Mouse (Mus musculus): ENCODE results near the gene Ttll8.

The Ttll8 gene

GRCm38 (mm10) chr15:88936619-88937290 lies 17.5 kb downstream of the Ttll8 start:
- in situ Hi-C loops (cut with MboI; ENCODE audit: low pct_unique_long_range_greater_than_20kb in 1 of 2, low sequenced_read_pairs in 2 of 2, unreplicated experiment in 1 of 2): no loop called here

GRCm38 (mm10) chr15:88934141-88934540 lies 20.1 kb downstream of the Ttll8 start:
- in situ Hi-C loops (cut with MboI; ENCODE audit: low pct_unique_long_range_greater_than_20kb in 1 of 2, low sequenced_read_pairs in 2 of 2, unreplicated experiment in 1 of 2): no loop called here

- in situ Hi-C loops (cut with MboI; ENCODE audit: low pct_unique_long_range_greater_than_20kb in 1 of 2, low sequenced_read_pairs in 2 of 2, unreplicated experiment in 1 of 2): no loop called here
Measured at GRCm38 (mm10) chr15:88932667-88933066, 21.6 kb downstream of the Ttll8 start.

GRCm38 (mm10) chr15:88921992-88922310 lies 32.3 kb downstream of the Ttll8 start:
- in situ Hi-C loops (cut with MboI; ENCODE audit: low pct_unique_long_range_greater_than_20kb in 1 of 2, low sequenced_read_pairs in 2 of 2, unreplicated experiment in 1 of 2): loop anchor here (5.0 kb wide), 1 partner anchor 95 kb away; no protein-coding TSS in a partner anchor

- in situ Hi-C loops (cut with MboI; ENCODE audit: low pct_unique_long_range_greater_than_20kb in 1 of 2, low sequenced_read_pairs in 2 of 2, unreplicated experiment in 1 of 2): loop anchor here (5.0 kb wide), 1 partner anchor 94 kb away; no protein-coding TSS in a partner anchor
Measured at GRCm38 (mm10) chr15:88921131-88921991, 32.9 kb downstream of the Ttll8 start.

GRCm38 (mm10) chr15:88920065-88920464 lies 34.2 kb downstream of the Ttll8 start:
- in situ Hi-C loops (cut with MboI; ENCODE audit: low pct_unique_long_range_greater_than_20kb in 1 of 2, low sequenced_read_pairs in 2 of 2, unreplicated experiment in 1 of 2): loop anchor here (5.0 kb wide), 1 partner anchor 93 kb away; no protein-coding TSS in a partner anchor

- in situ Hi-C loops (cut with MboI; ENCODE audit: low pct_unique_long_range_greater_than_20kb in 1 of 2, low sequenced_read_pairs in 2 of 2, unreplicated experiment in 1 of 2): no loop called here
Measured at GRCm38 (mm10) chr15:88919328-88919727, 34.9 kb downstream of the Ttll8 start.

GRCm38 (mm10) chr15:88917126-88917525 lies 37.1 kb downstream of the Ttll8 start:
- in situ Hi-C loops (cut with MboI; ENCODE audit: low pct_unique_long_range_greater_than_20kb in 1 of 2, low sequenced_read_pairs in 2 of 2, unreplicated experiment in 1 of 2): no loop called here

- in situ Hi-C loops (cut with MboI; ENCODE audit: low pct_unique_long_range_greater_than_20kb in 1 of 2, low sequenced_read_pairs in 2 of 2, unreplicated experiment in 1 of 2): no loop called here
Measured at GRCm38 (mm10) chr15:88916366-88916765, 37.9 kb downstream of the Ttll8 start.

- in situ Hi-C loops (cut with MboI; ENCODE audit: low pct_unique_long_range_greater_than_20kb in 1 of 2, low sequenced_read_pairs in 2 of 2, unreplicated experiment in 1 of 2): no loop called here
Measured at GRCm38 (mm10) chr15:88915046-88915445, 39.2 kb downstream of the Ttll8 start.

- in situ Hi-C loops (cut with MboI; ENCODE audit: low pct_unique_long_range_greater_than_20kb in 1 of 2, low sequenced_read_pairs in 2 of 2, unreplicated experiment in 1 of 2): no loop called here
Measured at GRCm38 (mm10) chr15:88906347-88906746, 47.9 kb downstream of the Ttll8 start.

GRCm38 (mm10) chr15:88904056-88904811 lies 50.0 kb downstream of the Ttll8 start:
- in situ Hi-C loops (cut with MboI; ENCODE audit: low pct_unique_long_range_greater_than_20kb in 1 of 2, low sequenced_read_pairs in 2 of 2, unreplicated experiment in 1 of 2): no loop called here

GRCm38 (mm10) chr15:88903086-88903485 lies 51.1 kb downstream of the Ttll8 start:
- in situ Hi-C loops (cut with MboI; ENCODE audit: low pct_unique_long_range_greater_than_20kb in 1 of 2, low sequenced_read_pairs in 2 of 2, unreplicated experiment in 1 of 2): no loop called here

GRCm38 (mm10) chr15:88902200-88902875 lies 51.9 kb downstream of the Ttll8 start:
- in situ Hi-C loops (cut with MboI; ENCODE audit: low pct_unique_long_range_greater_than_20kb in 1 of 2, low sequenced_read_pairs in 2 of 2, unreplicated experiment in 1 of 2): no loop called here

GRCm38 (mm10) chr15:88896341-88896980 lies 57.8 kb downstream of the Ttll8 start:
- in situ Hi-C loops (cut with MboI; ENCODE audit: low pct_unique_long_range_greater_than_20kb in 1 of 2, low sequenced_read_pairs in 2 of 2, unreplicated experiment in 1 of 2): no loop called here

- in situ Hi-C loops (cut with MboI; ENCODE audit: low pct_unique_long_range_greater_than_20kb in 1 of 2, low sequenced_read_pairs in 2 of 2, unreplicated experiment in 1 of 2): no loop called here
Measured at GRCm38 (mm10) chr15:88895891-88896290, 58.3 kb downstream of the Ttll8 start.

GRCm38 (mm10) chr15:88895119-88895518 lies 59.1 kb downstream of the Ttll8 start:
- in situ Hi-C loops (cut with MboI; ENCODE audit: low pct_unique_long_range_greater_than_20kb in 1 of 2, low sequenced_read_pairs in 2 of 2, unreplicated experiment in 1 of 2): no loop called here

GRCm38 (mm10) chr15:88892876-88893275 lies 61.3 kb downstream of the Ttll8 start:
- in situ Hi-C loops (cut with MboI; ENCODE audit: low pct_unique_long_range_greater_than_20kb in 1 of 2, low sequenced_read_pairs in 2 of 2, unreplicated experiment in 1 of 2): no loop called here

Measured in mouse embryonic stem cell (cell line).